In genomic region chr7:68265391-68265790, GRCm38 (mm10) we compare ENCODE assay signal across 19 mouse cellular contexts. TPM values are rescaled to one million over a fixed set of nuclear protein-coding genes. Genes with fewer than 3 reads are reported as not detected.
DNase-seq lines count a peak whose midpoint lies in the region; ATAC-seq lines count a peak whose summit lies in the region.
"Had no signal": no experiment of that assay in that cellular context is flagged by ENCODE, and none has a peak within 500 bp of the region (broad histone marks: within the 10 kb centered on the region; RNA-seq: fewer than 3 reads in every experiment).

No protein-coding gene starts in this region.

- H3K27ac ChIP-seq in hindbrain, embryonic 10.5 days: no peak overlapping the region
- H3K27ac ChIP-seq: embryonic facial prominence, embryonic 13.5 days; forebrain, embryonic 15.5 days; heart, embryonic 13.5 days; hindbrain, embryonic 12.5 days had no signal

- H3K27me3 ChIP-seq in hindbrain, embryonic 10.5 days (ENCODE audit: insufficient read depth, poor library complexity, severe bottlenecking): peaks cover 27% of the 10 kb centered on the region
- H3K27me3 ChIP-seq: CH12.LX had no signal

- no peak for ATAC-seq in CD4-positive, CD25-positive, alpha-beta regulatory T cell, adult 4 months

- H3K4me1 ChIP-seq in hindbrain, embryonic 10.5 days (replicated peaks): peaks cover 25% of the 10 kb centered on the region

- H3K36me3 ChIP-seq in hindbrain, embryonic 10.5 days: no peaks in the 10 kb centered on the region
- H3K36me3 ChIP-seq: embryonic facial prominence, embryonic 13.5 days; forebrain, embryonic 15.5 days; heart, embryonic 13.5 days; hindbrain, embryonic 12.5 days had no signal

- 27% methylated on average over 7 of the region's 7 CpGs for WGBS in hindbrain, embryonic 10.5 days

- peak; percentile 25 for DNase-seq in CD4-positive, CD25-positive, alpha-beta regulatory T cell, adult 2 months (ENCODE audit: low read depth, low spot score)
- DNase-seq in Muller cell, postnatal 12 days (ENCODE audit: inconsistent ontology term): peak; percentile 66
- peak; percentile 33 for DNase-seq in thymus, postnatal 0 days (ENCODE audit: low spot score)
- peak; percentile 77 for DNase-seq in thymus, postnatal 4 days
- DNase-seq in hindbrain, embryonic 10.5 days (ENCODE audit: low spot score): no peak
- DNase-seq in urinary bladder, postnatal 36 days (ENCODE audit: low spot score in 2 of 2): no peak
- DNase-seq: adrenal gland, adult 8-10 months; B cell, adult 2 months; cerebellum, adult 11 months; cerebellum, adult 9-10 months; gastrocnemius, postnatal 36 days; heart, postnatal 36 days had no signal

- H3K4me3 ChIP-seq in hindbrain, embryonic 10.5 days: no peak overlapping the region
- H3K4me3 ChIP-seq: forebrain, embryonic 15.5 days; hindbrain, embryonic 12.5 days had no signal

- no peaks in the 10 kb centered on the region for H3K9me3 ChIP-seq in hindbrain, embryonic 10.5 days
- H3K9me3 ChIP-seq: embryonic facial prominence, embryonic 13.5 days; forebrain, embryonic 15.5 days; heart, embryonic 13.5 days had no signal

RNA-seq across cellular contexts. Expression of gene Pgpep1l, which starts 1.4 kb away (rescaled TPM):
- polyA plus RNA-seq in CD4-positive, CD25-positive, alpha-beta regulatory T cell, adult 4 months (2017; shearing (Covaris generic)): 1 to 10 TPM; 6.2 to 6.6 TPM
- polyA plus RNA-seq in thymus, postnatal 0 days (2015; fragmentation: Nextera tagmentation; extraction: Ambion mirVana): 0.57 and 0.68 TPM in 2 replicates
- polyA plus RNA-seq in hindbrain, embryonic 10.5 days (2016; fragmentation: Nextera tagmentation; extraction: Ambion mirVana): not detected in 2 replicates
- polyA plus RNA-seq: forebrain, embryonic 15.5 days; heart, embryonic 13.5 days; hindbrain, embryonic 12.5 days; hindbrain, embryonic 16.5 days had no signal

RNA-seq across cellular contexts. Expression of gene Fam169b, which starts 8.2 kb away (rescaled TPM):
- polyA plus RNA-seq in CD4-positive, CD25-positive, alpha-beta regulatory T cell, adult 4 months (2017; shearing (Covaris generic)): 100 to 1,000 TPM; 124 to 148 TPM
- 40.0 and 43.5 TPM in 2 replicates for polyA plus RNA-seq in thymus, postnatal 0 days (2015; fragmentation: Nextera tagmentation; extraction: Ambion mirVana)
- 0.80 and 1.2 TPM in 2 replicates for polyA plus RNA-seq in hindbrain, embryonic 10.5 days (2016; fragmentation: Nextera tagmentation; extraction: Ambion mirVana)
- polyA plus RNA-seq: forebrain, embryonic 15.5 days; hindbrain, embryonic 16.5 days had no signal

Comparison
In these comparisons a context has a peak if more than half of its experiments do, and no peak if none do; other contexts are left out.
1. DNase-seq: peak in CD4-positive, CD25-positive, alpha-beta regulatory T cell, adult 2 months (single experiment), Muller cell, postnatal 12 days (single experiment), thymus, postnatal 0 days (single experiment) and thymus, postnatal 4 days (single experiment); none in hindbrain, embryonic 10.5 days (single experiment) and urinary bladder, postnatal 36 days (0 of 2).
2. RNA of gene Fam169b, which starts 8.2 kb away (polyA plus RNA-seq): 124 to 148 TPM in CD4-positive, CD25-positive, alpha-beta regulatory T cell, adult 4 months and 40.0 to 43.5 TPM in thymus, postnatal 0 days; 0.80 to 1.2 TPM in hindbrain, embryonic 10.5 days; every median in the first group is over 10 times any median in the second.